8 mouse cellular contexts compared by ENCODE assay signal in the genomic region with DNA sequence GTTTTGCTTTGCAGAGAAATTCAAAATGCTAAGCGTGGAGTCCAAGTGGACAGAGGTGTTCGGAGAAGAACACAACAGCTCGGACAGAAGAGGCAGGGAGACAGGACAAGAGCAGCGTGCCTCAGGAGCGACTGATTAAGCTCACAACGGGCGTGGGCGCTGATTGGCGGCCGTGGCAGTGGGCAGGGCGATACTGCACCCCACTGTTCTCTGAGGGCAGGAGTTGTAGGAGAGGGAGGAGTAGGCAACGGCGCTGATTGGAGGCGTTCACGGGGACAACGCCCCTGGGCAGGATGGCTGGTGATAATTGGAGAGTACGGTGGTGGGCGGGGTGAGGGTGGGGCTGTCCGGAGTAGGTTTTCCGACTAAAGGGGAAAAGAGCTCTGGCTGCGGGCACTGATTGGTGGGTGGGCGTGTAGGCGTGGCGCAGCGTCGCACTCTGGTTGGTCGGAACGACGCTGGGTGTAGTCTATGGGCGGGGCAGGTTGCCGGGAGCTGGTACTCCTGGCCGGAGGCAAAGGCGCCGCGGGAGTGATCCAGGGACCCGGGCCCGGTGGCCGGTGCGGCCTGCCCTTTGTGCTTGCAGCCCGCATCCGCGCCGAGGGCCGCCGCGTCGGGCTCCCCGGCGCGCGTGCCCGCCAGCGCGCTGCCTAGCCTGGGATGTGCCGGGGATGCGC. TPM values are rescaled to one million over a fixed set of nuclear protein-coding genes. Genes with fewer than 3 reads are reported as not detected.
A peak's percentile ranks its signal among the peaks of the same experiment; 100 is the strongest.
DNase-seq lines count a peak whose midpoint lies in the region; ATAC-seq lines count a peak whose summit lies in the region.

A gene (plus strand): TSS at position 489 of the 677 bp plus-strand sequence.

- under 1% methylated on average over 56 of the region's 56 CpGs for WGBS in heart, embryonic 13.5 days
- 2% methylated on average over 53 of the region's 56 CpGs for WGBS in liver, embryonic 12.5 days (ENCODE audit: insufficient replicate concordance)
- WGBS in stomach, embryonic 15.5 days, result under 1% methylated on average over 56 of the region's 56 CpGs

- no peaks in the 10 kb centered on the region for H3K27me3 ChIP-seq in heart, embryonic 13.5 days (replicated peaks)
- H3K27me3 ChIP-seq in liver, embryonic 12.5 days (replicated peaks), result peaks cover 45% of the 10 kb centered on the region
- H3K27me3 ChIP-seq in stomach, embryonic 15.5 days (replicated peaks), result no peaks in the 10 kb centered on the region

- peak within 1 kb of the TSS; percentile 79 for H3K4me2 ChIP-seq in heart, embryonic 13.5 days
- peak within 1 kb of the TSS; percentile 93 for H3K4me2 ChIP-seq in liver, embryonic 12.5 days
- H3K4me2 ChIP-seq in stomach, embryonic 15.5 days, result peak within 1 kb of the TSS; percentile 89

- H3K4me3 ChIP-seq in brown adipose tissue, adult 24 weeks (ENCODE audit: insufficient read depth, low read depth, low read length), result peak within 1 kb of the TSS; percentile 78
- peak within 1 kb of the TSS; percentile 82 for H3K4me3 ChIP-seq in heart, embryonic 13.5 days
- H3K4me3 ChIP-seq in liver, embryonic 12.5 days, result peak within 1 kb of the TSS; percentile 67
- peak within 1 kb of the TSS; percentile 84 for H3K4me3 ChIP-seq in stomach, embryonic 15.5 days (replicated peaks)

- peak; percentile 99 for DNase-seq in CD4-positive helper T cell, adult 2 months (ENCODE audit: low read depth, low spot score)
- DNase-seq in fat pad, adult 2 months (ENCODE audit: extremely low read depth, low read depth, low spot score), result peak; percentile 80
- peak; percentile 97 for DNase-seq in kidney, postnatal 10 days
- peak; percentile 84 to 93 for DNase-seq in natural killer cell, adult 2 months (ENCODE audit: low spot score in 2 of 2)

- peaks cover 19% of the 10 kb centered on the region; the same call in 1 of the 2 replicates for H3K4me1 ChIP-seq in brown adipose tissue, adult 24 weeks (ENCODE audit: control insufficient read depth, insufficient read depth, insufficient read length, low read length)
- peaks cover 50% of the 10 kb centered on the region for H3K4me1 ChIP-seq in heart, embryonic 13.5 days
- H3K4me1 ChIP-seq in liver, embryonic 12.5 days, result peaks cover 37% of the 10 kb centered on the region
- H3K4me1 ChIP-seq in stomach, embryonic 15.5 days, result peaks cover 5% of the 10 kb centered on the region; the same call in 1 of the 2 replicates

- peak within 1 kb of the TSS; percentile 95 for H3K27ac ChIP-seq in brown adipose tissue, adult 24 weeks (replicated peaks; ENCODE audit: low read depth, low read length)
- peak within 1 kb of the TSS; percentile 92 for H3K27ac ChIP-seq in heart, embryonic 13.5 days (replicated peaks)
- peak within 1 kb of the TSS; percentile 55 for H3K27ac ChIP-seq in liver, embryonic 12.5 days
- H3K27ac ChIP-seq in stomach, embryonic 15.5 days, result peak within 1 kb of the TSS; percentile 91

- H3K9me3 ChIP-seq in heart, embryonic 13.5 days, result no peaks in the 10 kb centered on the region
- H3K9me3 ChIP-seq in liver, embryonic 12.5 days (replicated peaks), result no peaks in the 10 kb centered on the region
- no peaks in the 10 kb centered on the region for H3K9me3 ChIP-seq in stomach, embryonic 15.5 days

- H3K9ac ChIP-seq in heart, embryonic 13.5 days, result peak within 1 kb of the TSS; percentile 90
- H3K9ac ChIP-seq in liver, embryonic 12.5 days, result peak within 1 kb of the TSS; percentile 61
- peak within 1 kb of the TSS; percentile 35 for H3K9ac ChIP-seq in stomach, embryonic 15.5 days

- H3K36me3 ChIP-seq in heart, embryonic 13.5 days, result no peaks in the 10 kb centered on the region
- no peaks in the 10 kb centered on the region for H3K36me3 ChIP-seq in liver, embryonic 12.5 days
- no peaks in the 10 kb centered on the region for H3K36me3 ChIP-seq in stomach, embryonic 15.5 days

- ATAC-seq in heart, embryonic 13.5 days (ENCODE audit: extremely low read depth, insufficient number of reproducible peaks, low FRiP score, low TSS enrichment), result peak; percentile 96
- peak; percentile 100 for ATAC-seq in liver, embryonic 12.5 days
- ATAC-seq in stomach, embryonic 15.5 days (ENCODE audit: insufficient read depth, low FRiP score, low read depth), result peak; percentile 99

RNA-seq across cellular contexts. Expression of the gene that starts here (rescaled TPM):
- 1.3 and 2.2 TPM in 2 replicates for polyA plus RNA-seq in brown adipose tissue, adult 24 weeks (2012; ENCODE audit: insufficient read depth, insufficient read length, missing spikeins)
- polyA plus RNA-seq in heart, embryonic 13.5 days (2015; fragmentation: Nextera tagmentation; extraction: Ambion mirVana), result 35.9 and 37.5 TPM in 2 replicates
- polyA plus RNA-seq in liver, embryonic 12.5 days (2016; fragmentation: Nextera tagmentation; extraction: Ambion mirVana), result 5.1 and 5.3 TPM in 2 replicates
- 8.5 and 9.4 TPM in 2 replicates for polyA plus RNA-seq in stomach, embryonic 15.5 days (2015; fragmentation: Nextera tagmentation; extraction: Ambion mirVana)

Comparison
In these comparisons a context has a peak if more than half of its experiments do, and no peak if none do; other contexts are left out.
1. Peak in every context shown above with its lines: DNase-seq, ATAC-seq, H3K4me3 ChIP-seq and H3K27ac ChIP-seq.
2. H3K9ac ChIP-seq: peak in every context shown above with its lines; median percentile 90 in heart, embryonic 13.5 days; 61 in liver, embryonic 12.5 days; 35 in stomach, embryonic 15.5 days.